Mouse (Mus musculus) duodenum, adult 2 months (tissue): ENCODE measurements around the gene Sucla2. TPM values are rescaled to one million over a fixed set of nuclear protein-coding genes. Genes with fewer than 3 reads are reported as not detected.

Experiments
- polyA plus RNA-seq: library from polyadenylated mRNA; depleted of rRNA; stranded (reverse); fragments of >200 nt; gene quantifications from 2 replicates; pipeline ENCODE4 v1.2.3, GENCODE M21; 2012; ENCODE audit warnings: low replicate concordance; rRNA removed

Gene Sucla2
- polyA plus RNA-seq, result 11.9 and 12.1 TPM in 2 replicates

GRCm38 (mm10) chr14:73524766-73525448, at the start of gene Sucla2:
TSS of gene Sucla2 (plus strand) at chr14:73525319.

DNA sequence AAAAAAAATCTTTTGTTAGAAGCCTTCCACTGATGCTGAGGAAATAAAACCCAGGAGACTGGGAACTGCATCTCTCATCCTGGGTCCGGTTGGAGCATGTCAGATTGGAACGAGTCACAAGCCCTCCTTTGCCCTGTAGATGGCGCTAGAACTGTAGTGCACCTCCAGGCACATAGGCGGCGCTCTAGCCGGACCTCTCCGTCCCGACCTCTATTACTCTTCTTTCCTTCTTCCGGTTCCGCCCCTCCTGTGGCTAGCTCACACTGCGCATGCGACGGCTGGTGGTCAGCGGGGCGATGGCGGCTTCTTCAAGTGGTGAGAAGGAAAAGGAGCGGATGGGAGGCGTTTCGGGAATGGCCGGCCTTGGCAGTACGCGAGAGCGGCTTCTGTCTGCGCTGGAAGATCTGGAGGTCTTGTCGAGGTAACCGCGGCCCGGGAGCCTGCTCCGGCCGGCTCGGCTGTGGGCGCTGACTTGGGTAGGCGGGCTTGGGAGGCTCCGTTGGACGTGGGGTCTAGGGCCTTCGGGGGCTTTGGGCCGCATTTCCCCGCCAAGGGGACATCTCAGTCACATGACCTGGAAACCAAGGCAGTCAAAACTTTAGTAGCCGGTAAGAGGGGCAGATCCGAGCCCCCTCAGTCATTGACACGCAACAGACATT, 15.2 kb upstream of the Sucla2 start, which contains the start of gene Med4:
Gene Med4, plus strand, starts transcription at position 261 of the 659 bp plus-strand sequence.

DNA sequence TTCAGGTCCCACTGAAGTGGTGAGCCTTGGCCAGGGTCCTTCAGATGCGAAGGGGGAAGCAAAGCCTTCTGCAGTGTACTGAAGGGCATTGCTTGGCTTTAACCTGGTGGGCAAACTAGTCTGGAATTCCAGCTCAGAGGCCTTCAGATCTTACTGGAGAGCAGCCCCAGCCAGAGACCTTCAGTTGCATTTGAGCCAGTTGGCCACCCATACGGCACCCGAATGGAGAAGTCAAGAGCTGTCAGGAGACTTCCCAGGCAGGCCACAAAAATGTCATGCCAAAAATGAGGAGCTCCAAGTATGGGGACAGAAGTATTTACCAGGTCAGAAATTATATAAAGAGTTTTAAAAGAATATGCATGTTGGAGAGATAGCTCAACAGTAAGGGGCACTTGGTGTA, 22.9 kb downstream of the Sucla2 start, which contains the start of gene Nudt15:
Gene Nudt15, minus strand, starts transcription at position 192 of the 400 bp plus-strand sequence.

Other genes starting within 250 kb of the Sucla2 start
- 1.1 and 1.5 TPM in 2 replicates for gene Rb1, start 199.5 kb upstream of the Sucla2 start, polyA plus RNA-seq
- gene Itm2b, start 140.0 kb upstream of the Sucla2 start, polyA plus RNA-seq, result 394 and 702 TPM in 2 replicates
- gene Med4, start 15.3 kb upstream of the Sucla2 start, polyA plus RNA-seq, result 2.6 and 2.7 TPM in 2 replicates
- 0.21 and 0.35 TPM in 2 replicates for gene Nudt15, start 22.9 kb downstream of the Sucla2 start, polyA plus RNA-seq
- not detected in 2 replicates for gene Gm21750, start 135.9 kb downstream of the Sucla2 start, polyA plus RNA-seq